Mouse (Mus musculus): Measurements from ENCODE around the gene Tor4a. TPM values are rescaled to one million over a fixed set of nuclear protein-coding genes. Genes with fewer than 3 reads are reported as not detected.

The Tor4a gene
- polyA plus RNA-seq, 1 experiment from 2014 or later: 11.7 TPM

GRCm38 (mm10) chr2:25177076-25177475 lies 19.6 kb downstream of the Tor4a start:
- Histone ChIP-seq H3K36me3 (no peaks in the 10 kb centered on the region), H3K4me2 (peak overlapping the region; percentile 30; the same call in 1 of the 2 replicates), H3K9ac (no peak overlapping the region), H3K27ac (peak overlapping the region; percentile 71), H3K4me3 (no peak overlapping the region), H3K9me3 (no peaks in the 10 kb centered on the region), H3K4me1 (peaks cover 65% of the 10 kb centered on the region), H3K27me3 (peaks cover 54% of the 10 kb centered on the region)
- WGBS: 36% methylated on average over 4 of the region's 4 CpGs
- no peak for ATAC-seq (ENCODE audit: borderline replicate concordance, extremely low read depth, low FRiP score, low TSS enrichment)

- ATAC-seq (ENCODE audit: borderline replicate concordance, extremely low read depth, low FRiP score, low TSS enrichment): no peak
- Histone ChIP-seq H3K4me3 (no peak overlapping the region), H3K4me2 (no peak overlapping the region; the same call in 1 of the 2 replicates), H3K9ac (no peak overlapping the region), H3K36me3 (no peaks in the 10 kb centered on the region), H3K27me3 (peaks cover 49% of the 10 kb centered on the region), H3K4me1 (peaks cover 61% of the 10 kb centered on the region), H3K9me3 (no peaks in the 10 kb centered on the region), H3K27ac (peak overlapping the region; percentile 71; the same call in 1 of the 2 replicates)
- WGBS: 50% methylated on average over 6 of the region's 6 CpGs
Measured at GRCm38 (mm10) chr2:25176573-25176972, 20.1 kb downstream of the Tor4a start.

- no peaks in the 10 kb centered on the region for H3K9me3 ChIP-seq
- H3K27me3 ChIP-seq: peaks cover 40% of the 10 kb centered on the region
- no peaks in the 10 kb centered on the region for H3K36me3 ChIP-seq
- no peak overlapping the region for H3K9ac ChIP-seq
- no peak for ATAC-seq (ENCODE audit: borderline replicate concordance, extremely low read depth, low FRiP score, low TSS enrichment)
- peaks cover 52% of the 10 kb centered on the region for H3K4me1 ChIP-seq
- 81% methylated on average over 4 of the region's 4 CpGs for WGBS
- H3K4me2 ChIP-seq: no peak overlapping the region
- H3K27ac ChIP-seq: no peak overlapping the region
- no peak overlapping the region for H3K4me3 ChIP-seq
Measured at GRCm38 (mm10) chr2:25175690-25176078, 21.0 kb downstream of the Tor4a start.

- no peak overlapping the region for H3K9ac ChIP-seq
- 47% methylated on average over 7 of the region's 7 CpGs for WGBS
- no peak overlapping the region for H3K4me3 ChIP-seq
- no peak overlapping the region for H3K4me2 ChIP-seq
- ATAC-seq (ENCODE audit: borderline replicate concordance, extremely low read depth, low FRiP score, low TSS enrichment): no peak
- peaks cover 34% of the 10 kb centered on the region for H3K27me3 ChIP-seq
- H3K27ac ChIP-seq: no peak overlapping the region
- H3K36me3 ChIP-seq: no peaks in the 10 kb centered on the region
- H3K4me1 ChIP-seq: peaks cover 52% of the 10 kb centered on the region
- H3K9me3 ChIP-seq: no peaks in the 10 kb centered on the region
Measured at GRCm38 (mm10) chr2:25174866-25175689, 21.6 kb downstream of the Tor4a start.

- 92% methylated on average over 4 of the region's 4 CpGs for WGBS
- Histone ChIP-seq H3K4me3 (no peak overlapping the region), H3K4me1 (peaks cover 57% of the 10 kb centered on the region), H3K36me3 (no peaks in the 10 kb centered on the region), H3K9ac (no peak overlapping the region), H3K27ac (no peak overlapping the region), H3K9me3 (no peaks in the 10 kb centered on the region), H3K4me2 (no peak overlapping the region), H3K27me3 (peaks cover 24% of the 10 kb centered on the region)
- no peak for ATAC-seq (ENCODE audit: borderline replicate concordance, extremely low read depth, low FRiP score, low TSS enrichment)
Measured at GRCm38 (mm10) chr2:25173821-25174220, 22.9 kb downstream of the Tor4a start.

GRCm38 (mm10) chr2:25172629-25173028 lies 24.1 kb downstream of the Tor4a start:
- H3K9ac ChIP-seq: no peak overlapping the region
- H3K4me2 ChIP-seq: no peak overlapping the region
- no peaks in the 10 kb centered on the region for H3K9me3 ChIP-seq
- H3K36me3 ChIP-seq: no peaks in the 10 kb centered on the region
- no peak overlapping the region for H3K4me3 ChIP-seq
- 51% methylated on average over 8 of the region's 8 CpGs for WGBS
- H3K27ac ChIP-seq: no peak overlapping the region
- H3K27me3 ChIP-seq: peaks cover 12% of the 10 kb centered on the region
- no peak for ATAC-seq (ENCODE audit: borderline replicate concordance, extremely low read depth, low FRiP score, low TSS enrichment)
- H3K4me1 ChIP-seq: peaks cover 53% of the 10 kb centered on the region

- peaks cover 3% of the 10 kb centered on the region; the same call in 1 of the 2 replicates for H3K27me3 ChIP-seq
- no peaks in the 10 kb centered on the region for H3K36me3 ChIP-seq
- H3K9ac ChIP-seq: no peak overlapping the region
- no peak for ATAC-seq (ENCODE audit: borderline replicate concordance, extremely low read depth, low FRiP score, low TSS enrichment)
- H3K27ac ChIP-seq: no peak overlapping the region
- H3K4me1 ChIP-seq: peaks cover 50% of the 10 kb centered on the region
- H3K4me3 ChIP-seq: no peak overlapping the region
- WGBS: 63% methylated on average over 1 of the region's 1 CpGs
- H3K4me2 ChIP-seq: no peak overlapping the region
- no peaks in the 10 kb centered on the region for H3K9me3 ChIP-seq
Measured at GRCm38 (mm10) chr2:25171769-25172153, 24.9 kb downstream of the Tor4a start.

- Histone ChIP-seq H3K4me3 (no peak overlapping the region), H3K27ac (no peak overlapping the region)
- WGBS: 80% methylated on average over 6 of the region's 6 CpGs
Measured at GRCm38 (mm10) chr2:25171101-25171768, 25.5 kb downstream of the Tor4a start.

GRCm38 (mm10) chr2:25170326-25171100 lies 26.2 kb downstream of the Tor4a start:
- WGBS: 54% methylated on average over 10 of the region's 10 CpGs
- no peak overlapping the region for H3K9ac ChIP-seq
- H3K4me3 ChIP-seq: no peak overlapping the region
- no peak for ATAC-seq (ENCODE audit: borderline replicate concordance, extremely low read depth, low FRiP score, low TSS enrichment)
- no peak overlapping the region; the same call in 1 of the 2 replicates for H3K27ac ChIP-seq
- no peak overlapping the region for H3K4me2 ChIP-seq
- H3K36me3 ChIP-seq: no peaks in the 10 kb centered on the region
- H3K27me3 ChIP-seq: no peaks in the 10 kb centered on the region
- peaks cover 39% of the 10 kb centered on the region for H3K4me1 ChIP-seq
- no peaks in the 10 kb centered on the region for H3K9me3 ChIP-seq

More at GRCm38 (mm10) chr2:25171101-25171768, 25.5 kb downstream of the Tor4a start:
- H3K9me3 ChIP-seq: no peaks in the 10 kb centered on the region
- no peak overlapping the region for H3K4me2 ChIP-seq
- H3K27me3 ChIP-seq: no peaks in the 10 kb centered on the region
- no peaks in the 10 kb centered on the region for H3K36me3 ChIP-seq
- peaks cover 44% of the 10 kb centered on the region for H3K4me1 ChIP-seq
- no peak for ATAC-seq (ENCODE audit: borderline replicate concordance, extremely low read depth, low FRiP score, low TSS enrichment)
- no peak overlapping the region for H3K9ac ChIP-seq

GRCm38 (mm10) chr2:25169778-25170177 lies 26.9 kb downstream of the Tor4a start:
- H3K4me1 ChIP-seq: peaks cover 35% of the 10 kb centered on the region
- ATAC-seq (ENCODE audit: borderline replicate concordance, extremely low read depth, low FRiP score, low TSS enrichment): no peak
- no peak overlapping the region for H3K9ac ChIP-seq
- WGBS: 38% methylated on average over 5 of the region's 5 CpGs
- no peak overlapping the region for H3K4me3 ChIP-seq
- H3K36me3 ChIP-seq: no peaks in the 10 kb centered on the region
- H3K9me3 ChIP-seq: no peaks in the 10 kb centered on the region
- H3K4me2 ChIP-seq: no peak overlapping the region
- no peaks in the 10 kb centered on the region for H3K27me3 ChIP-seq
- no peak overlapping the region; the same call in 1 of the 2 replicates for H3K27ac ChIP-seq

GRCm38 (mm10) chr2:25168665-25168978 lies 28.1 kb downstream of the Tor4a start:
- H3K27me3 ChIP-seq: no peaks in the 10 kb centered on the region
- H3K27ac ChIP-seq: peak overlapping the region; percentile 79
- H3K4me1 ChIP-seq: peaks cover 40% of the 10 kb centered on the region
- H3K9ac ChIP-seq: peak overlapping the region; percentile 43
- H3K4me2 ChIP-seq: peak overlapping the region; percentile 67
- ATAC-seq (ENCODE audit: borderline replicate concordance, extremely low read depth, low FRiP score, low TSS enrichment): no peak; the same call in 1 of the 2 replicates
- H3K9me3 ChIP-seq: no peaks in the 10 kb centered on the region
- no peaks in the 10 kb centered on the region for H3K36me3 ChIP-seq
- 20% methylated on average over 2 of the region's 2 CpGs for WGBS
- H3K4me3 ChIP-seq: peak overlapping the region; percentile 46
